Mouse (Mus musculus): Measurements from ENCODE around the gene Grb2. TPM values are rescaled to one million over a fixed set of nuclear protein-coding genes. Genes with fewer than 3 reads are reported as not detected.

The Grb2 gene
- total RNA-seq, 4 experiments from 2014 or later: 60.8 to 77.6 (median 67.7) TPM

DNA sequence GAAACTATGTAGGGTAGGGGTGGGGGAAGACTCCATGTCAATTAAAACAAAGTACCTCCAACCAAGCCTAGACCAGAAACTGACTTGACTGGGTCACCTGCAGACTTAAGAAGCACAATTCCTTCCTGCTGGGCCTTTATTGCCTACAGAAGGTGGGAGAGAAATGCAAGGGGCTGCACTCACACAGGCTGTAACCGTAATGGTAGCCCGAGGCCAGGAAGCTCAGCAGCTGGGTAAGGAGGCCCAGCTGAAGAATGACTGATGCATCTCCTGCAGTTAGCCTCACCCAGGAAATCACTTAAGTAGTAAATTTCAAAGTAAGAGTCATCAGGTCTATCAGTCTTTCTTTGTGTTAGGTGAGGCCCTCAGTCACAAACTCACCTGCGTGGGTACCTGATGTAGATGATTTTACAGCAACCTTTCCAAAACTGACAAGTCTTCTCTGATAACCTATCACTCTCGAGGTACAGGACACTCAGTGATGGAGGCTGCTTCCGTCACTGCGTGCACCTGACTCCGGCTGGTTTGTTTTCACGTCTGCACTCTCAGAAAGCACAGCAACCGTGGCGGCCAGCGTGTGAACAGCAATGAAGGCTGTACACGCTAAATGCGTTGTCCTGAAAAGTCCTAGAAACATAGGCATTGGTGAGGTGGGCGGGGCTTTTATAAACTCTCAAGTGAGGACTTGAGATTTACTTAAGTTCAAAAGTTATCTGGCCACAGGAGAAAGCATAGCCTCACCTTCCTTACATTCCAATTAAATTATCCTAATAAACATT is 19.1 kb downstream of the Grb2 start:
- no peak for DNase-seq (ENCODE audit: low spot score in 2 of 2)

- DNase-seq (ENCODE audit: low spot score in 2 of 2): no peak
Observed at GRCm38 (mm10) chr11:115686369-115686768, 22.0 kb downstream of the Grb2 start.

DNA sequence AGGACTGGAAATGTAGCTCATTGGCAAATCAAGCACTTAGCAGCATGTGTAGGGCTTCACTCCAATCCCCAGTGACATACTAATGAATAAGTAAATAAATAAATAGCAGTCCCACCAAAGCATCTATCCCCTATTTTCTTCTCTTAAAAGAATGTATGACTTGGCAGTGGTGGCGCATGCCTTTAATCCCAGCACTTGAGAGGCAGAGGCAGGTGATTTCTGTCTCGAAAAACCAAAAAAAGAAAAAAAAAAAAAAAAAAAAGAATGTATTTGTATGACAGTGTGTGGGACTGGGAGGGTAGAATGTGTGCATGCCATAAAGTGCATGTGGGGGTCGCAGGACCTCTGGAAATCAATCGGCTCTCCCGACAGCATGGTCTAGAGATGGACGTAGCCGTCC is 22.4 kb downstream of the Grb2 start:
- no peak for DNase-seq (ENCODE audit: low spot score in 2 of 2)

- peak in 1 of 2 experiments; percentile 37 for DNase-seq (ENCODE audit: low spot score in 2 of 2)
Observed at GRCm38 (mm10) chr11:115684877-115685276, 23.5 kb downstream of the Grb2 start.

GRCm38 (mm10) chr11:115683326-115683725 is 25.1 kb downstream of the Grb2 start:
- no peak for DNase-seq (ENCODE audit: low spot score in 2 of 2)

DNA sequence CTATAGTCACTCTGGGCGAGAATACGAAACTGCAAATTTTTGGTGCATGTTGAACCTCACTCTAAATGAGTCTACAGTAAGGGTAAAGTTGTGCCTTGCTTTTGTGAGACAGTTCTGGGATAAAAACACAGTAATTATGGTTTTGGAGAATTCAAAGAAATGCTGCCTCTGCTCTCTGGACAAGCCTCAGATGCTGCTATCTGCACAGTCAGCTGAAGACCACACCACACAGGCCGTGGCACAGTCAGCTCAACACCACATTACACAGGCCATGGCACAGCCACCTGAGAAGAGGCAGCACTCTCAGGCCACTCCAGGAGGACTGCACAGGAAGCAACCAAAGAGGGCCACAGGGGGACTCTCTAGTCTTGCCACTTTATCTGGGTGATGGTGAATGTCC is 26.0 kb downstream of the Grb2 start:
- no peak for DNase-seq (ENCODE audit: low spot score in 2 of 2)

- no peak for DNase-seq (ENCODE audit: low spot score in 2 of 2)
Observed at GRCm38 (mm10) chr11:115679554-115680238, 28.7 kb downstream of the Grb2 start.

- no peak for DNase-seq (ENCODE audit: low spot score in 2 of 2)
Observed at GRCm38 (mm10) chr11:115678861-115679260, 29.5 kb downstream of the Grb2 start.

DNA sequence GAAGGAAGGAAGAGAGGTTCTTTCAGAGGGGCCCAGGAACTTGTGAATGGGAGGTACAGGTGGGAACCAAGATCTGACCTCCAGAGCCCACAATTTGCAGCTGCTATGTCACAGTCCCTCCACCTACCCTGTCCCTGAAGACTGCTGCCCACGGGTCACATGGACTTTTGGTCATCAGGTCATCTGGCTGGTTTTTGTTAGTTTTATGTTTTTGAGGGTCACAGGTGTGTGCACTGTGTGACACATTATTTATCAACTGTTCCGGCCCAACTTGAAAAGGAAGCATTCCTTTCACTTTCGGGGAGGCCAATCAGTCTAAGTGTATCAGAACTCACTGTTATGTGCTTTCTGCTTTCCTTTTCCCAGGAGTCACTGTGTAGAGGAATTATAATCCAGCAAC is 30.9 kb downstream of the Grb2 start:
- DNase-seq (ENCODE audit: low spot score in 2 of 2): no peak

GRCm38 (mm10) chr11:115676738-115677137 is 31.7 kb downstream of the Grb2 start:
- DNase-seq (ENCODE audit: low spot score in 2 of 2): no peak

- no peak for DNase-seq (ENCODE audit: low spot score in 2 of 2)
Observed at GRCm38 (mm10) chr11:115674235-115674865, 34.0 kb downstream of the Grb2 start.

DNA sequence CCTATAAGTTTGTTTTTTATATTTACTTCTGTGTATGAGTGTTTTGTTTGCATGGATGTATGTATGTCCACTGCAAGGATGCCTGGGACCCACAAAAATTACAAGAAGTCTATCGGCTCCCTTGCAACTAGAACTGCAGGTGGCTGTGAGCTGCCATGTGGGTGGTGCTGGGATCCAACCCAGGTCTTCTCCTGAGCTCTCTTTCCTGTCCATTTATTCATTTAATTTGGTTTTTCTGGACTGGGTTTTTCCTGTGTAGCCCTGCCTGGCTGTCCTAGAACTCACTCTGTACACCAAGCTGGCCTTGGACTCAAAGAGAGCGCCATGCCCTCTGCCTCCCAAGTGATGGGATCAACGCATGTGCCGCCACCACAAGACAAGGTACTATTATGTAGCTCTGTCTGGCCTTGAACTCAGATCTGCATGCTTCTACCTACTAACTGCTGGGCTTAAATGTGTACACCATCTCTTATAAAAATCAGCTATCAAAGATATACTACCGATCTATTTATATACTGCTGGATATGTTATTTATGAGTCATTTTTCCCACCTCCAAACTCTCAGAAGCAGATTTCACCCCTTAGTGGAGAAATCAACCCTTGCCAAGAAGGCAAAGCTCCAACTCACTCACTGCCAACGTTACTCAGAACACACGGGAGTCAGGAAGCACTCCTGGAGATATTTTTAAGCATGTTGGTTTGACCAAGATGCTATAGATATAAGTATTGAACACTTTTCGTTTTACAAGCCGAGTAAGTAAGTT is 34.7 kb downstream of the Grb2 start:
- no peak for DNase-seq (ENCODE audit: low spot score in 2 of 2)

- DNase-seq (ENCODE audit: low spot score in 2 of 2): no peak
Observed at GRCm38 (mm10) chr11:115672226-115672987, 36.0 kb downstream of the Grb2 start.

DNA sequence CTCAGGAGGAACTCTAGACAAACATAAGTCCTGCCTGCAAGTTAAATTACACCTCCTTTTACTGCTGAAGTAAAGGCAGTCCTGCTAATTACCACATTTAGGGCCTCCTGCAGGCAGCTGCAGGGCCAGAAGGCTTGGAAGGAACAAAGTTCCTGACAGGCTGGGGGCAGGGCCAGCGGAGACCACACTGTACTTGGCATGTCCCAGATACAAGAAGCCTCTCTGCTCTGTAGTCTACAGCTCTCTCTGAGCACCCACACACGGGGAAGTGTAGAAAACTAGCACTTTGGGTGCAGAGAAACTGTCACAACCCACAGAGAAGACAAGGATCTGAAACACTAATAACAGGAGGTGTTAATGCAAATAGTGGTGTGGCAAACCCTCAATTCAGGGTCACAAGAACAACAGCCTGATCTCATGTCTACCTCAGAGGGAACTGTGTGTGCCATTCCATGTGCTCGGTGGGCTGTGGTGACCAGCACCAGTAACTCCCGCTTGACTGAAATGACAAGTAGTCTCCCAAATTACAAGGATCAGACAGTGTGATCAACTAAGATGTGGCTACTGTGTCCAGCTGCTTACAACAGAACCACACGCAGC is 37.8 kb downstream of the Grb2 start:
- DNase-seq (ENCODE audit: low spot score in 2 of 2): no peak

DNA sequence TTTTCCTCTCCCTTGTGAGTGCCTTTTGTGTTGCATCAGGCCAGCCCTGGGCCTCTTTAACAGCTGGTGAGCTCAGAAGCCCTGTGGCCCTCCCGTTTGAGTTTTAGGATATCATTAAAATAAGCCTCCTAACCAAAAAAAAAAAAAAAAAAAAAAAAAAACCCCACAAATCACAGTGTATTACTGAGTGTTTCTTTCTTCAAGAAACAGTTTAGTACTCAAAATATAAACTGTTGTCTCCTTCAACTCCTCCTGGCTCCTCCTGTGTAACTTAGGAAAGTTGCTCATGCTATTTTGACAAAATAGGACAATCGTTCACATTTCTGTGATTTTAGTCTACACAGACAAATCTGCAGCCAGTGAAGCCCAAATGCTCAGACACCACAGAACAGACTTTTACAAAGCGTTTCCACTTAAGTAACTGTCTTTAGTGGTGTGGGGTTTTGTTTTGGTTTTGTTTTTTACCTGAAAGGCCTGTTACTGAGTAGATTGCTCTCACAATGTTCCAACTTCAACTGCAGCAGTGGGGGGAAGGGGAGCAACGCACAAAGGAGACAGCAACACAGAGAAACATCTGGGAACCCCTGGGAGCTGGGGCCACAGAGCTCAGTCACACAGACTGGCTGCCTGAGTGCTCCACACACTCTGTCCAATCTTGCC is 44.6 kb downstream of the Grb2 start:
- no peak for DNase-seq (ENCODE audit: low spot score in 2 of 2)

DNA sequence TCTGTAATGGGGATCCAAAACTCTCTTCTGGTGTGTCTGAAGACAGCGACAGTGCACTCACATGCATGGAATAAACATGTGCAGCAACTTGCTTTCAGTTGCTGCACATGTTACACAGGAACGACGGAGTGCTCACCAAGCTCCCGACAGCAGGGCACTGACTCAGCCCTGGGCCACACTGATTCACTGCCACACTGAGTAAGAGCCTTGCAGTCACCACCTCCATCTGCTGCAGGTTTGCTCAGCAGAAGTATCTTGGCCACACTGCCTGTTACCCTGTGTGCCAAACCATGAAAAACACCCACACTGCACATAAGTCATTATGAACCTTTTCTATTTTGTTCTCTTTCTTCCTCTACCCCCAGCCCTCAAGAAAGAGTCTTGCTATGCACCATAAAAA is 48.0 kb downstream of the Grb2 start:
- DNase-seq (ENCODE audit: low spot score in 2 of 2): no peak

DNA sequence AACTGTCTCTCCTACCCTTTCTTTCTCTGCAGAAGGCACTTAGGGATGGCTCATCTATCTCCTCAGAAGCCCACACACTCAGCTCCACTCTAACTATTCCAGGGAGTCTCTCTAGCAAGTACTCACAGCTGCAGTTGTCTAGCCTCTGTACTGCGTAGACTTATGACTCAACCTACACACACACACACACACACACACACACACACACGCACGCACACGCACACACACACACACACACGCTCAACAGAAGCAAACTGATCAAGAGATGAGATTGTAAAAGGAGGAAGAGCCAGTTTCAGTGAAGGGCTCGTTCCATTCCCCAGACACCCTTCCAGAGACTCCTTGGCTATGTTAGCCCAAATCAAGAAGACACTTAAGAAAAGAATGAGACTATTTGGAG is 49.9 kb downstream of the Grb2 start:
- no peak for DNase-seq (ENCODE audit: low spot score in 2 of 2)

GRCm38 (mm10) chr11:115654128-115654527 is 54.3 kb downstream of the Grb2 start:
- no peak for DNase-seq (ENCODE audit: low spot score in 2 of 2)

DNA sequence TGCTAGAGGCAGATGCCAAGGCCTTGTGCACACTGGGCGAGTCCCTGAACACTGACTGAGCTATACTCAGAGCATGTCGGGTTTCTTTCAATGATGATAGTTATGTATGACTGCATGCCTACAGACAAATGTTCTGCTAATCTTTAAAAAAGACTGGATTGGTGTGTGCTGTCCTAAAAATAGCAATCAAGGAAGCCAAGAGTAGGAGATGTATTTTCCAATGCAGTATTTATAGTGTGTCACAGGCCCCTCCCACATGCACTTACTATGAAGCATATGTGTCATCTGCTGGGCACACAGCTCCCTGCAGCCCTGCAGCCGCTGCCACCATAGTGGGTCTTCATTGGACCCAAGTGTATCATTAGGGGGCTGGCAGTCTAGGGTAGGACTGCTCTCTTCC is 55.2 kb downstream of the Grb2 start:
- no peak for DNase-seq (ENCODE audit: low spot score in 2 of 2)

- no peak for DNase-seq (ENCODE audit: low spot score in 2 of 2)
Observed at GRCm38 (mm10) chr11:115651680-115652079, 56.7 kb downstream of the Grb2 start.
